Mouse (Mus musculus) embryonic facial prominence, embryonic 12.5 days (tissue): ENCODE results near the gene Kdelr2. TPM values are rescaled to one million over a fixed set of nuclear protein-coding genes. Genes with fewer than 3 reads are reported as not detected.
"Not testable (repeated sequence)": the region's sequence is repeated elsewhere in the genome, so short reads cannot be mapped to it uniquely, and the experiment has no call there.

ENCODE experiments used
- ATAC-seq: fragments of 200-750 bp; cut with Nextera tagmentation; 2 replicates; pipeline ENCODE4 v1.8.0; 2017; ENCODE audit not compliant: insufficient number of reproducible peaks, insufficient read depth, low FRiP score, low TSS enrichment
- H3K27ac ChIP-seq: fragments of 300-500 bp; sonication (generic); 2 replicates; pipeline ENCODE4 v1.5.1; 2016; ENCODE audit warnings: mild to moderate bottlenecking
- H3K27me3 ChIP-seq: fragments of 300-500 bp; sonication (generic); 2 replicates; pipeline ENCODE4 v1.6.1; 2016; ENCODE audit warnings: mild to moderate bottlenecking, moderate library complexity
- H3K36me3 ChIP-seq: fragments of 300-500 bp; sonication (generic); 2 replicates; pipeline ENCODE4 v1.6.1; 2016; ENCODE audit warnings: mild to moderate bottlenecking
- H3K4me1 ChIP-seq: fragments of 300-500 bp; sonication (generic); 2 replicates; pipeline ENCODE4 v1.6.1; 2016
- H3K4me2 ChIP-seq: fragments of 300-500 bp; sonication (generic); replicated peaks from 2 replicates; pipeline ENCODE4 v1.6.1; 2016; ENCODE audit warnings: mild to moderate bottlenecking, moderate library complexity
- H3K4me3 ChIP-seq: fragments of 300-500 bp; sonication (generic); 2 replicates; pipeline ENCODE4 v1.5.1; 2016; ENCODE audit warnings: mild to moderate bottlenecking
- H3K9ac ChIP-seq: fragments of 300-500 bp; sonication (generic); 2 replicates; pipeline ENCODE4 v1.6.1; 2016; ENCODE audit warnings: mild to moderate bottlenecking, moderate library complexity
- H3K9me3 ChIP-seq: fragments of 300-500 bp; sonication (generic); 2 replicates; pipeline ENCODE4 v1.6.1; 2016; ENCODE audit warnings: mild to moderate bottlenecking, moderate library complexity
- WGBS: fragments of 180-500 bp; shearing (Covaris S2); methylation state at CpG from one replicate; pipeline ENCODE4 v1.1.7; 2016; 5-methylcytosine and 5-hydroxymethylcytosine counted together
- polyA plus RNA-seq: library from polyadenylated mRNA; unstranded; fragments of >200 nt; fragmentation: Nextera tagmentation; extraction: Ambion mirVana; gene quantifications from 2 replicates; pipeline ENCODE4 v1.2.1, GENCODE M21; 2016

Gene Kdelr2
- polyA plus RNA-seq, 1 experiment from 2014 or later, result 302 TPM

DNA sequence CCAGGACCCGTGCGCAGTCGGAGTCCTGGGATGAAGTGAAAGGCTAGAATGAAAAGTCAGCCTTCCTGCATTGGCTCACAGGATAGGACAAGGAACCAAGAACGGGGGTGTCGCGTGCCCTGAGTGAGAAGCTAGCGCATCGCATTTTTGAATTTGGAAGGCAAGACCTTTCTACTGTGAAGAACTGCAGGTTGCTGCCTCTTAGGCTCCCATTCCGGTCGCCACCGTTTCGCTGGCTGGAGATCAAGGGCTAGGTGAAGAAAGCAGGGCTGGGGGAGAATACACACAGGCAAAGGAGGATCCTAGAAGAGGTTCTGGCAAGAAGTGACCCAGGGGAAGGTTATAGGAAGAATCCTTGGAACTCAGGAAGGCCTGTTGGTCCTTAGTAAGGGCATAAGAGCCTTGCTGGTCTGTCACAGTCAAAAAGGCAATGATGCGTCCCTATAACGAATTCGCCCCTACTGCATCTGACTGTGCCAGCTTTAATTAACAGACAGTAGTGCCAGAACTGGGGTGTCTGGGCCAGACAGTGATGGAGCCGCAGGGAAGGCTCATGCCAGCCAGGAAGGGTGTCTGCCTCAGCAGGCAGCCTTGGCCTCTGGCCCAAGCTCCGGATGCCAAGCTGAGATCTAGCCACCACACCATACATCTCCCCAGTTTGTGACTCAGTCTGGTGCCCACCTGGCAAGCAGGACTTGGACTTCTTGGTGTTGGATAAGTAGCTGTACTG, 33.1 kb upstream of the Kdelr2 start:
- Histone ChIP-seq H3K4me2 (peak overlapping the region; percentile 47), H3K27me3 (peaks cover 89% of the 10 kb centered on the region), H3K9ac (0 out of 2 replicates have a peak overlapping the region, but pooled peaks have one; percentile 19), H3K4me1 (peaks cover 12% of the 10 kb centered on the region), H3K9me3 (no peaks in the 10 kb centered on the region), H3K27ac (no peak overlapping the region), H3K4me3 (peak overlapping the region; percentile 20; the same call in 1 of the 2 replicates), H3K36me3 (no peaks in the 10 kb centered on the region)
- 27% methylated on average over 17 of the region's 17 CpGs for WGBS
- ATAC-seq, result no peak

DNA sequence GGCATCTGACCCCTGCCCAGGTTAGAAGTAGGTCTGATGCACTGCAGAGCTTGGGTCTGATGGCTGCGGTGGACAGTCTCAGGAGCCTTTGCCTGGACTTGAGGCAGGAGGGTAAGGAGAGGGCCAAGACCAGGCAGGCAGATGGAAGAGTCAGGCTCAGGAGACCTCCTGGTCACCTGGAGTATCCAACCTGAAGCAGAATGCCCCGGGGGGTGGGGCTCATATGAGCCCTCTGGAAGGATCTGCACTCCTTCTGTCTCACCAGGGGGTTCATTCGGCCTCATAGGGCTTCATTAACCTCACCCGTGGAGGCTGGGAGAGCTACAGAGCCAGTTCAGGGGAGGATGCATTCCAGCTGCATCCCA, 32.5 kb upstream of the Kdelr2 start:
- H3K27ac ChIP-seq, result no peak overlapping the region
- H3K9me3 ChIP-seq, result no peaks in the 10 kb centered on the region
- no peaks in the 10 kb centered on the region for H3K36me3 ChIP-seq
- 40% methylated on average over 4 of the region's 4 CpGs for WGBS
- H3K9ac ChIP-seq, result no peak overlapping the region
- H3K4me1 ChIP-seq, result peaks cover 12% of the 10 kb centered on the region
- H3K4me3 ChIP-seq, result no peak overlapping the region
- ATAC-seq, result no peak
- no peak overlapping the region for H3K4me2 ChIP-seq
- peaks cover 87% of the 10 kb centered on the region for H3K27me3 ChIP-seq

GRCm38 (mm10) chr5:143372818-143373217, 30.8 kb upstream of the Kdelr2 start:
- H3K9me3 ChIP-seq, result no peaks in the 10 kb centered on the region
- peak overlapping the region; percentile 40; the same call in 1 of the 2 replicates for H3K9ac ChIP-seq
- H3K4me3 ChIP-seq, result peak overlapping the region; percentile 37
- 1% methylated on average over 35 of the region's 35 CpGs for WGBS
- peak overlapping the region; percentile 63 for H3K4me2 ChIP-seq
- peaks cover 81% of the 10 kb centered on the region for H3K27me3 ChIP-seq
- peaks cover 12% of the 10 kb centered on the region for H3K4me1 ChIP-seq
- H3K36me3 ChIP-seq, result no peaks in the 10 kb centered on the region
- H3K27ac ChIP-seq, result no peak overlapping the region
- ATAC-seq, result no peak

- Histone ChIP-seq H3K9ac (no peak overlapping the region), H3K4me1 (peaks cover 5% of the 10 kb centered on the region), H3K27me3 (peaks cover 57% of the 10 kb centered on the region), H3K9me3 (no peaks in the 10 kb centered on the region), H3K36me3 (no peaks in the 10 kb centered on the region), H3K4me2 (peak overlapping the region; percentile 40), H3K27ac (no peak overlapping the region), H3K4me3 (0 out of 2 replicates have a peak overlapping the region, but pooled peaks have one; percentile 14)
- no peak for ATAC-seq
- WGBS, result 11% methylated on average over 21 of the region's 21 CpGs
These were observed 28.4 kb upstream of the Kdelr2 start for GRCm38 (mm10) chr5:143375242-143375641.

DNA sequence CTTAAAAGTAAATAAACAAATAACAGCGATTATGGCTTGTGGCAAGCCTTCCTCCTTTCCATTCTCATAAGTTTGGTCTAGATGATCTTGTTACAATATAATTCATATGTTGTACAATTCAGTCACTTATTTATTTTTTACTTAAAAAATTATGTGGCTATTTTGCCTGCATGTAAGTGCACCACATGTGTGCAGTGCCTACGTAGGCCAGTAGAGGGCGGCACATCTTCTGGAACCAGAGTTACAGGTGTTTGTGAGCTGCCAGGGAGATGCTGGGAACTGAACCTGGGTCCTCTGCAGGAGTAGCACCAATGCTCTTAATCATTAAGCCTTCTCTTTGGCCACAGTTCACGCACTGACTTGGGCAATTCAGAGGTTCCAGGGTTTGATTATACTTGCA, 27.5 kb upstream of the Kdelr2 start:
- Histone ChIP-seq H3K4me2 (no peak overlapping the region), H3K36me3 (no peaks in the 10 kb centered on the region), H3K27ac (no peak overlapping the region), H3K9me3 (no peaks in the 10 kb centered on the region), H3K4me3 (no peak overlapping the region), H3K4me1 (peaks cover 4% of the 10 kb centered on the region), H3K27me3 (peaks cover 47% of the 10 kb centered on the region), H3K9ac (no peak overlapping the region)
- 76% methylated on average over 4 of the region's 4 CpGs for WGBS
- no peak for ATAC-seq

DNA sequence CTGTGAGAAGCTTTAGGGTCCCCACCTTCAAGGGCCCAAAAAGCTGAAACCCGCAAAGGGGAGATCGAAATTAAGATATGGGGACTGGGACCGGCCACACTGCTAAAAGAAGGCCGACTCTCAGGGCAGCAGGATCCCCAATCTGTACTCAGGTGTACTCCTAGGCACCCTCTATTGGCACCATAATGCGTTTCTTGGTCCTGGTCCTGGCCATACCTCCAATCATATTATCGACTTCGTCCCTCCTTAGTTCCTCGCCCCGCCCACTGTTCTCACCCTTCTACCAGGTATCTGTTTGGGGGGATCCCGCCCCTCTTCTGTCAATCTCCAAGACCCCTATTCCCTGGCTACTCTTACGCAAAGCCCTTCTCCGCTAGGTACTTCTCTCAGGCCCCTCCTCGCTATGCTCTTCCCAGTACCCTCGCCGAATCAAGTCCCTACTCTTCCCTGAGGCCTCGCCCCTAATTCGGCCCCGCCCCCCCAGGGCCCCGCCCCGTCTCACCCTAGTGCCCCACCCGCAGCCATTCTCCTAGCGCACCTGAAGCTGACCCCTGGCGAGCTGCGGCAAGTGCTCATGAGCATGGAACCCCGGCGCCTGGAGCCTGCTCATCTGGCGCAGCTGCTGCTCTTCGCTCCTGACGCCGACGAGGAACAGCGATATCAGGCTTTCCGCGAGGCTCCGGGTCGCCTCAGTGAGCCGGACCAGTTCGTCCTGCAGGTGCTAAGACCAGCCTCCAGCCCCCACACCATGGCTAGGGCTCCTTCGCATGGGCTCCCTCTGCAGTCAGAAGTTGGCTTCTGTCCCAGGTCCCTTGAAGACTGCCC, 16.6 kb upstream of the Kdelr2 start:
- 0 out of 2 replicates have a peak, but pooled peaks cover 7% of the 10 kb centered on the region for H3K4me1 ChIP-seq
- peak overlapping the region; percentile 28 for H3K4me3 ChIP-seq
- H3K4me2 ChIP-seq, result peak overlapping the region; percentile 64
- ATAC-seq, result peak; percentile 67
- H3K27me3 ChIP-seq, result peaks cover 38% of the 10 kb centered on the region
- H3K27ac ChIP-seq, result no peak overlapping the region
- no peaks in the 10 kb centered on the region for H3K36me3 ChIP-seq
- no peak overlapping the region for H3K9ac ChIP-seq
- no peaks in the 10 kb centered on the region for H3K9me3 ChIP-seq
- WGBS, result 9% methylated on average over 39 of the region's 39 CpGs

- H3K27me3 ChIP-seq, result no peaks in the 10 kb centered on the region; the same call in 1 of the 2 replicates
- 80% methylated on average over 7 of the region's 7 CpGs for WGBS
- ATAC-seq, result no peak
- H3K4me2 ChIP-seq, result no peak overlapping the region
- H3K4me3 ChIP-seq, result no peak overlapping the region
- H3K4me1 ChIP-seq, result no peaks in the 10 kb centered on the region
- no peak overlapping the region for H3K9ac ChIP-seq
- H3K9me3 ChIP-seq, result no peaks in the 10 kb centered on the region
- peaks cover 5% of the 10 kb centered on the region; the same call in 1 of the 2 replicates for H3K36me3 ChIP-seq
- H3K27ac ChIP-seq, result no peak overlapping the region
These were observed 9.5 kb upstream of the Kdelr2 start for GRCm38 (mm10) chr5:143394184-143394583.

GRCm38 (mm10) chr5:143394966-143395365, 8.7 kb upstream of the Kdelr2 start:
- H3K36me3 ChIP-seq, H3K4me2 ChIP-seq, H3K4me3 ChIP-seq, H3K27ac ChIP-seq, H3K9ac ChIP-seq, ATAC-seq, H3K9me3 ChIP-seq, H3K4me1 ChIP-seq, H3K27me3 ChIP-seq: not testable (repeated sequence)
- 89% methylated on average over 2 of the region's 2 CpGs for WGBS

DNA sequence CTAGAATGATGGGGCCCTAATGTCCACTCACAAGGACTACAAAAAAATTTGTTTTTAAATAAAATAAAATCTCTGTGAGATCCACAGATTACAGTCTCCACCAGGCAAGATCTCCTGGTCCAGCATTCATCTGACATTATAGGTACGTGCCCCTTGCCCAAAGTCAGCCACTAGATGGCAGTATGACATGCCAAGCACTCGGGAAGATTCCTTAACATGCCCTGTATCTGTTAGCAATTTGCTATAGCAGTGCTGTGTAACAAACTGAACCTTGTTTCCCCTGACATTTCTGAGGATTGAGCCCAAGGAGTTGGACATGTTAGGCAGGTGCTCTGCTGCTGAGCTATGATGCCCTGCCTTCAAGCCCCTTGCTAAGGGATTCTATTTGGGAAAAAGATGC, 8.0 kb upstream of the Kdelr2 start:
- Histone ChIP-seq H3K4me1 (no peaks in the 10 kb centered on the region), H3K27me3 (no peaks in the 10 kb centered on the region), H3K27ac (no peak overlapping the region), H3K4me3 (no peak overlapping the region), H3K36me3 (peaks cover 5% of the 10 kb centered on the region; the same call in 1 of the 2 replicates), H3K9me3 (no peaks in the 10 kb centered on the region), H3K4me2 (no peak overlapping the region), H3K9ac (no peak overlapping the region)
- ATAC-seq, result no peak
- 43% methylated on average over 2 of the region's 2 CpGs for WGBS

DNA sequence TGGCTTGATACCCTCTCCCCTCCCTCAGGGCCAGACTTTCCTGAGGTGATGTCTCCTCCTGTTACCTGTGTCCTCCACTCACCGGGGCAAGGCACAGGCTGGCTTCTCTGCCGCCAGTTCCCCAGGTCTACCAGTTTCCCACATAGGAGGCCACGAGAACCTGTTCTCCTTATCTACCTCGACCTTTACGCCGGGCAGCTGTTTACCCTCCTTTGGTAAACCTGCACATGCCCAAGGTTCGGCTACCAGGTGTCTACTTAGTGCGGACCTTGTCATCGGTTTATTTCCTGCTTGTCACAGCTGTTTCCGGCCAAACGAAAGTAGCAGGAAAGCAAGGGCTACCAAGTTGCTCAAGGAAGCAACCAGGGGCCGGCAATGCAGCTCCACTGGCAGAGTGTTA, 3.1 kb upstream of the Kdelr2 start:
- H3K4me2 ChIP-seq, result no peak overlapping the region
- H3K36me3 ChIP-seq, result peaks cover 8% of the 10 kb centered on the region; the same call in 1 of the 2 replicates
- ATAC-seq, result no peak
- H3K9ac ChIP-seq, result no peak overlapping the region
- no peaks in the 10 kb centered on the region for H3K9me3 ChIP-seq
- H3K4me1 ChIP-seq, result peaks cover 17% of the 10 kb centered on the region
- H3K27ac ChIP-seq, result no peak overlapping the region
- 90% methylated on average over 12 of the region's 12 CpGs for WGBS
- H3K27me3 ChIP-seq, result no peaks in the 10 kb centered on the region
- no peak overlapping the region for H3K4me3 ChIP-seq

DNA sequence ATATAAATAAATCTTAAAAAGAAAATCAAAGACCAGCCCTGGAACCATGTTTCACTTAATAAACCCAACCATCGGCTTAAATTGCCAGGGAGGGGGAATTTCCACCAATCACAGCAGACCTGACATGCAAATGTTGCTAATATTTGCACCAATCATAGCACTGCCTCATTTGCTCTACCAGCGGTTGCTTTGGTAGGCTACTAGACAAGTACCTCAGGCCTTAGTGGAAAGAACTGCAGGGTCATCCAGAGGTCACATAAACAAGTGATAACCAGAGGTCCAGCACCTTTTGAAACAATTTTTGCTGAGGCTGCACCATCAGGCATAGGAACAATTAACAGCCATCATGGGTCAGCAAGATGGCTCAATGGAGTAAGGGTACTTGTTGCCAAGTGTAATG, 2.1 kb upstream of the Kdelr2 start:
- no peak for ATAC-seq
- Histone ChIP-seq H3K27ac (no peak overlapping the region), H3K4me2 (no peak overlapping the region), H3K4me1 (peaks cover 17% of the 10 kb centered on the region), H3K9ac (no peak overlapping the region), H3K9me3 (no peaks in the 10 kb centered on the region), H3K27me3 (no peaks in the 10 kb centered on the region), H3K36me3 (peaks cover 18% of the 10 kb centered on the region; the same call in 1 of the 2 replicates), H3K4me3 (no peak overlapping the region)
- WGBS, result 71% methylated on average over 2 of the region's 2 CpGs
